Mouse (Mus musculus): ENCODE measurements around the gene Clpsl2. TPM values are rescaled to one million over a fixed set of nuclear protein-coding genes. Genes with fewer than 3 reads are reported as not detected.
A peak's percentile ranks its signal among the peaks of the same experiment; 100 is the strongest.

Gene Clpsl2
- polyA plus RNA-seq (2015; fragmentation: Nextera tagmentation; extraction: Ambion mirVana) = not detected in 2 replicates

- WGBS = 78% methylated on average over 14 of the region's 14 CpGs
- no peak for ATAC-seq (replicated peaks)
- Histone ChIP-seq H3K9me3 (no peaks in the 10 kb centered on the region), H3K27me3 (replicated peaks) (no peaks in the 10 kb centered on the region), H3K36me3 (replicated peaks) (no peaks in the 10 kb centered on the region), H3K4me1 (peaks cover 3% of the 10 kb centered on the region; the same call in 1 of the 2 replicates), H3K9ac (no peak within 1 kb of the TSS), H3K27ac (no peak within 1 kb of the TSS), H3K4me3 (no peak within 1 kb of the TSS), H3K4me2 (no peak within 1 kb of the TSS)
Measured at GRCm38 (mm10) chr17:28549111-28549510, at the start of gene Clpsl2. Clpsl2 (plus strand) TSS chr17:28549411.

GRCm38 (mm10) chr17:28500465-28500864, 48.7 kb upstream of the Clpsl2 start:
- H3K36me3 ChIP-seq (replicated peaks) = no peaks in the 10 kb centered on the region
- no peak overlapping the region for H3K4me3 ChIP-seq
- no peaks in the 10 kb centered on the region for H3K4me1 ChIP-seq
- no peak for ATAC-seq (replicated peaks)
- no peaks in the 10 kb centered on the region for H3K27me3 ChIP-seq (replicated peaks)
- H3K4me2 ChIP-seq = no peak overlapping the region
- no peak overlapping the region for H3K27ac ChIP-seq
- H3K9ac ChIP-seq = no peak overlapping the region
- no peaks in the 10 kb centered on the region for H3K9me3 ChIP-seq
- WGBS = 78% methylated on average over 3 of the region's 3 CpGs

- Histone ChIP-seq H3K36me3 (replicated peaks) (no peaks in the 10 kb centered on the region), H3K4me1 (no peaks in the 10 kb centered on the region), H3K27me3 (replicated peaks) (no peaks in the 10 kb centered on the region), H3K27ac (no peak overlapping the region), H3K9me3 (no peaks in the 10 kb centered on the region), H3K4me3 (no peak overlapping the region), H3K9ac (no peak overlapping the region), H3K4me2 (no peak overlapping the region)
- 75% methylated on average over 7 of the region's 7 CpGs for WGBS
- ATAC-seq (replicated peaks) = no peak
Measured at GRCm38 (mm10) chr17:28502196-28502821, 46.9 kb upstream of the Clpsl2 start.

- ATAC-seq (replicated peaks) = no peak
- Histone ChIP-seq H3K4me2 (no peak overlapping the region), H3K36me3 (replicated peaks) (no peaks in the 10 kb centered on the region), H3K4me3 (no peak overlapping the region), H3K27ac (no peak overlapping the region), H3K4me1 (no peaks in the 10 kb centered on the region), H3K9ac (no peak overlapping the region), H3K27me3 (replicated peaks) (no peaks in the 10 kb centered on the region), H3K9me3 (no peaks in the 10 kb centered on the region)
- WGBS = 78% methylated on average over 6 of the region's 6 CpGs
Measured at GRCm38 (mm10) chr17:28504182-28504581, 45.0 kb upstream of the Clpsl2 start.

GRCm38 (mm10) chr17:28505591-28505990, 43.6 kb upstream of the Clpsl2 start:
- no peak for ATAC-seq (replicated peaks)
- Histone ChIP-seq H3K27ac (no peak overlapping the region), H3K9ac (no peak overlapping the region), H3K4me2 (no peak overlapping the region), H3K4me1 (0 out of 2 replicates have a peak, but pooled peaks cover 2% of the 10 kb centered on the region), H3K4me3 (no peak overlapping the region), H3K27me3 (replicated peaks) (no peaks in the 10 kb centered on the region), H3K9me3 (no peaks in the 10 kb centered on the region), H3K36me3 (replicated peaks) (no peaks in the 10 kb centered on the region)
- 95% methylated on average over 4 of the region's 4 CpGs for WGBS

- Histone ChIP-seq H3K9ac (no peak overlapping the region), H3K36me3 (replicated peaks) (no peaks in the 10 kb centered on the region), H3K4me2 (no peak overlapping the region), H3K4me1 (0 out of 2 replicates have a peak, but pooled peaks cover 7% of the 10 kb centered on the region), H3K27ac (no peak overlapping the region), H3K27me3 (replicated peaks) (0 out of 2 replicates have a peak, but pooled peaks cover 4% of the 10 kb centered on the region), H3K9me3 (no peaks in the 10 kb centered on the region), H3K4me3 (no peak overlapping the region)
- no peak for ATAC-seq (replicated peaks)
- 23% methylated on average over 5 of the region's 5 CpGs for WGBS
Measured at GRCm38 (mm10) chr17:28506895-28507294, 42.3 kb upstream of the Clpsl2 start.

- 31% methylated on average over 5 of the region's 5 CpGs for WGBS
Measured at GRCm38 (mm10) chr17:28507496-28507895, 41.7 kb upstream of the Clpsl2 start.

GRCm38 (mm10) chr17:28510445-28511342, 38.5 kb upstream of the Clpsl2 start:
- Histone ChIP-seq H3K9ac (no peak overlapping the region), H3K4me2 (peak overlapping the region; percentile 12)
- WGBS = 6% methylated on average over 27 of the region's 28 CpGs

More at GRCm38 (mm10) chr17:28507496-28507895, 41.7 kb upstream of the Clpsl2 start:
- H3K4me1 ChIP-seq = 0 out of 2 replicates have a peak, but pooled peaks cover 7% of the 10 kb centered on the region
- H3K9me3 ChIP-seq = no peaks in the 10 kb centered on the region
- H3K27me3 ChIP-seq (replicated peaks) = 0 out of 2 replicates have a peak, but pooled peaks cover 4% of the 10 kb centered on the region
- H3K27ac ChIP-seq = no peak overlapping the region
- no peak for ATAC-seq (replicated peaks)
- H3K4me3 ChIP-seq = no peak overlapping the region
- H3K36me3 ChIP-seq (replicated peaks) = no peaks in the 10 kb centered on the region
- H3K4me2 ChIP-seq = no peak overlapping the region
- H3K9ac ChIP-seq = no peak overlapping the region

GRCm38 (mm10) chr17:28511616-28512541, 37.3 kb upstream of the Clpsl2 start:
- Histone ChIP-seq H3K27me3 (replicated peaks) (peaks cover 11% of the 10 kb centered on the region; the same call in 1 of the 2 replicates), H3K4me3 (no peak overlapping the region), H3K27ac (no peak overlapping the region), H3K9ac (no peak overlapping the region), H3K9me3 (no peaks in the 10 kb centered on the region), H3K4me1 (0 out of 2 replicates have a peak, but pooled peaks cover 7% of the 10 kb centered on the region), H3K4me2 (no peak overlapping the region), H3K36me3 (replicated peaks) (no peaks in the 10 kb centered on the region)
- 28% methylated on average over 9 of the region's 9 CpGs for WGBS
- ATAC-seq (replicated peaks) = no peak

More at GRCm38 (mm10) chr17:28510445-28511342, 38.5 kb upstream of the Clpsl2 start:
- H3K36me3 ChIP-seq (replicated peaks) = no peaks in the 10 kb centered on the region
- H3K27me3 ChIP-seq (replicated peaks) = peaks cover 7% of the 10 kb centered on the region; the same call in 1 of the 2 replicates
- H3K4me3 ChIP-seq = no peak overlapping the region
- H3K4me1 ChIP-seq = 0 out of 2 replicates have a peak, but pooled peaks cover 7% of the 10 kb centered on the region
- H3K9me3 ChIP-seq = no peaks in the 10 kb centered on the region
- no peak overlapping the region for H3K27ac ChIP-seq
- no peak for ATAC-seq (replicated peaks)

- Histone ChIP-seq H3K9ac (no peak overlapping the region), H3K4me1 (peaks cover 15% of the 10 kb centered on the region), H3K9me3 (no peaks in the 10 kb centered on the region), H3K27me3 (replicated peaks) (peaks cover 11% of the 10 kb centered on the region; the same call in 1 of the 2 replicates), H3K27ac (no peak overlapping the region), H3K36me3 (replicated peaks) (no peaks in the 10 kb centered on the region), H3K4me3 (no peak overlapping the region), H3K4me2 (no peak overlapping the region)
- ATAC-seq (replicated peaks) = no peak
- 42% methylated on average over 6 of the region's 6 CpGs for WGBS
Measured at GRCm38 (mm10) chr17:28512696-28513095, 36.5 kb upstream of the Clpsl2 start.

GRCm38 (mm10) chr17:28513337-28513736, 35.9 kb upstream of the Clpsl2 start:
- H3K36me3 ChIP-seq (replicated peaks) = no peaks in the 10 kb centered on the region
- H3K27me3 ChIP-seq (replicated peaks) = peaks cover 11% of the 10 kb centered on the region; the same call in 1 of the 2 replicates
- no peak overlapping the region for H3K9ac ChIP-seq
- H3K9me3 ChIP-seq = no peaks in the 10 kb centered on the region
- H3K4me2 ChIP-seq = no peak overlapping the region
- no peak overlapping the region for H3K4me3 ChIP-seq
- no peak for ATAC-seq (replicated peaks)
- H3K4me1 ChIP-seq = peaks cover 21% of the 10 kb centered on the region
- WGBS = 80% methylated on average over 1 of the region's 1 CpGs
- no peak overlapping the region for H3K27ac ChIP-seq
